ENCODE assay signal across 31 mouse cellular contexts in genomic region chr2:122309647-122310046, GRCm38 (mm10). TPM values are rescaled to one million over a fixed set of nuclear protein-coding genes. Genes with fewer than 3 reads are reported as not detected.
DNase-seq lines count a peak whose midpoint lies in the region; ATAC-seq and TF ChIP-seq lines count a peak whose summit lies in the region.
"Had no signal": no experiment of that assay in that cellular context is flagged by ENCODE, and none has a peak within 500 bp of the region (broad histone marks: within the 10 kb centered on the region; RNA-seq: fewer than 3 reads in every experiment).

No protein-coding gene starts in this region.

- peak; percentile 10 for TF ChIP-seq RAD21 in CH12.LX (IDR thresholded peaks at IDR 0.05; ENCODE audit: low read depth, low read length)

- H3K27ac ChIP-seq in heart, adult 2 months: no peak overlapping the region
- no peak overlapping the region for H3K27ac ChIP-seq in layer of hippocampus, adult 2 months
- no peak overlapping the region for H3K27ac ChIP-seq in CH12.LX (ENCODE audit: insufficient read depth, low read depth)
- H3K27ac ChIP-seq: heart, embryonic 10.5 days; limb, embryonic 12.5 days; midbrain, embryonic 12.5 days; neural tube, embryonic 13.5 days had no signal

- H3K9me3 ChIP-seq in CH12.LX (replicated peaks; ENCODE audit: low read length): no peaks in the 10 kb centered on the region
- H3K9me3 ChIP-seq: heart, embryonic 10.5 days; limb, embryonic 12.5 days; midbrain, embryonic 12.5 days; neural tube, embryonic 13.5 days had no signal

- H3K9ac ChIP-seq in heart, adult 2 months (ENCODE audit: low read depth, low read length): no peak overlapping the region
- H3K9ac ChIP-seq in CH12.LX (ENCODE audit: insufficient read depth, low read depth): no peak overlapping the region
- H3K9ac ChIP-seq: limb, embryonic 12.5 days; liver, postnatal 0 days; midbrain, embryonic 12.5 days; neural tube, embryonic 13.5 days had no signal

- in situ Hi-C loops in CH12.LX (cut with MboI; ENCODE audit: low pct_ligation_motif_present, low pct_unique_long_range_greater_than_20kb, low sequenced_read_pairs): loop anchor here (10.0 kb wide), 1 partner anchor 245 kb away; no protein-coding TSS in a partner anchor

- peaks cover 7% of the 10 kb centered on the region for H3K27me3 ChIP-seq in heart, adult 2 months (ENCODE audit: control insufficient read depth, insufficient read depth, low read length)
- H3K27me3 ChIP-seq in CH12.LX (replicated peaks): peaks cover 64% of the 10 kb centered on the region

- H3K4me3 ChIP-seq in heart, adult 2 months: no peak overlapping the region
- H3K4me3 ChIP-seq in layer of hippocampus, adult 2 months: no peak overlapping the region
- H3K4me3 ChIP-seq in CH12.LX (replicated peaks in 1 of 3; ENCODE audit: low read depth in 2 of 3, low read length in 2 of 3, poor library complexity in 1 of 3): no peak overlapping the region
- H3K4me3 ChIP-seq: heart, embryonic 10.5 days; limb, embryonic 12.5 days; midbrain, embryonic 12.5 days; neural tube, embryonic 13.5 days had no signal

- 42% methylated on average over 3 of the region's 3 CpGs for WGBS in heart, adult 2 months

- DNase-seq in heart, adult 2 months: no peak
- no peak for DNase-seq in heart, postnatal 25 days (ENCODE audit: low spot score)
- DNase-seq in layer of hippocampus, adult 2 months (ENCODE audit: low spot score in 2 of 2): no peak
- no peak for DNase-seq in layer of hippocampus, postnatal 14 days (ENCODE audit: low spot score in 2 of 2)
- DNase-seq in CH12.LX (ENCODE audit: extremely low read depth): no peak
- DNase-seq in brain, adult 2 months (ENCODE audit: low read depth, low spot score): peak; percentile 31
- DNase-seq in adrenal gland, adult 18-20 months (ENCODE audit: low spot score in 2 of 2): no peak
- DNase-seq: adrenal gland, adult 8-10 months; B cell, adult 2 months; cerebellum, adult 9-10 months; kidney, adult 9 months; liver, postnatal 0 days; lung, postnatal 10 days; retina, postnatal 1 day; right cerebral cortex, postnatal 25 days; spleen, adult 18-20 months; thymus, postnatal 25 days had no signal

- no peaks in the 10 kb centered on the region for H3K79me2 ChIP-seq in heart, adult 2 months (replicated peaks; ENCODE audit: control insufficient read depth, insufficient read depth, low read length)
- H3K79me2 ChIP-seq in CH12.LX (replicated peaks; ENCODE audit: control insufficient read depth, extremely low read depth, insufficient read depth, poor library complexity, severe bottlenecking): no peaks in the 10 kb centered on the region

- no peak overlapping the region for H3K4me2 ChIP-seq in CH12.LX (ENCODE audit: insufficient read depth, low read depth, poor library complexity, severe bottlenecking)
- H3K4me2 ChIP-seq: limb, embryonic 12.5 days; liver, embryonic 11.5 days; midbrain, embryonic 12.5 days; neural tube, embryonic 13.5 days had no signal

- no peak for ATAC-seq in CD4-positive, CD25-positive, alpha-beta regulatory T cell, adult 4 months
- ATAC-seq: forebrain, embryonic 14.5 days; liver, postnatal 0 days had no signal

- no peak for TF ChIP-seq POLR2A in heart, adult 2 months (IDR thresholded peaks at IDR 0.05; ENCODE audit: insufficient read depth, low read depth, low read length)
- TF ChIP-seq POLR2A in CH12.LX (IDR thresholded peaks at IDR 0.05; ENCODE audit: low read depth, low read length): no peak

- intact Hi-C loops in heart, adult 2 months (cut with DNase I): no loop called here
- intact Hi-C loops in heart, postnatal 25 days (cut with DNase I): no loop called here

- no peaks in the 10 kb centered on the region for H3K36me3 ChIP-seq in heart, adult 2 months (ENCODE audit: control insufficient read depth, insufficient read depth, low read length)
- no peaks in the 10 kb centered on the region for H3K36me3 ChIP-seq in CH12.LX (replicated peaks in 1 of 2; ENCODE audit: control insufficient read depth in 1 of 2, insufficient read depth in 1 of 2, low read length in 1 of 2)
- H3K36me3 ChIP-seq: heart, embryonic 10.5 days; limb, embryonic 12.5 days; midbrain, embryonic 12.5 days; neural tube, embryonic 13.5 days had no signal

- TF ChIP-seq EP300 in heart, adult 2 months (IDR thresholded peaks at IDR 0.05; ENCODE audit: insufficient read depth, low read depth, low read length): no peak
- no peak for TF ChIP-seq EP300 in CH12.LX (IDR thresholded peaks at IDR 0.05; ENCODE audit: low read length)

- dilution Hi-C loops in CH12.LX (cut with MboI; ENCODE audit: extremely low pct_ligation_motif_present, extremely low pct_unique_long_range_greater_than_20kb, low sequenced_read_pairs): no loop called here

- H3K4me1 ChIP-seq in heart, adult 2 months (ENCODE audit: control insufficient read depth, insufficient read depth, low read length): peaks cover 3% of the 10 kb centered on the region
- H3K4me1 ChIP-seq in CH12.LX (ENCODE audit: control insufficient read depth in 1 of 2, insufficient read depth in 2 of 2): no peaks in the 10 kb centered on the region

- TF ChIP-seq CTCF in heart, adult 2 months (IDR thresholded peaks at IDR 0.05): peak; percentile 16; the same call in 1 of the 2 replicates
- peak; percentile 66 for TF ChIP-seq CTCF in layer of hippocampus, adult 2 months (conservative IDR thresholded peaks at IDR 0.05)
- peak in 1 of 2 experiments; percentile 38; a peak in 2 of 4 replicates for TF ChIP-seq CTCF in CH12.LX (conservative IDR thresholded peaks at IDR 0.05 in 1 of 2, IDR thresholded peaks at IDR 0.05 in 1 of 2; ENCODE audit: low read depth in 2 of 2, low read length in 2 of 2)

TF ChIP-seq in CH12.LX, 34 proteins besides CTCF, POLR2A, EP300 and RAD21:
- TF ChIP-seq SMC3 (IDR thresholded peaks at IDR 0.05; ENCODE audit: low read depth, low read length): peak; percentile 13; the same call in 1 of the 2 replicates
- TF ChIP-seq USF2 (conservative IDR thresholded peaks at IDR 0.05; ENCODE audit: low read depth, low read length): no peak
- TF ChIP-seq POLR2AphosphoS2 (IDR thresholded peaks at IDR 0.05; ENCODE audit: low read depth, low read length): no peak
- TF ChIP-seq MYC (IDR thresholded peaks at IDR 0.05; ENCODE audit: low read depth, low read length): no peak
- TF ChIP-seq PAX5 (IDR thresholded peaks at IDR 0.05; ENCODE audit: low read length): no peak
- TF ChIP-seq ETS1 (conservative IDR thresholded peaks at IDR 0.05; ENCODE audit: low read depth, low read length): no peak
- no peak for TF ChIP-seq ZNF384 (IDR thresholded peaks at IDR 0.05; ENCODE audit: low read depth, low read length)

RNA-seq across cellular contexts. Expression of gene Duoxa1, which starts 3.9 kb away (rescaled TPM):
- total RNA-seq in heart, adult 2 months (2021): under 1 TPM; 0.23 to 0.37 TPM
- 1.1 and 1.5 TPM in 2 replicates for polyA plus RNA-seq in heart, adult 2 months (2012; rRNA removed)
- under 1 TPM; 0.28 to 0.29 TPM for total RNA-seq in heart, postnatal 25 days (2021)
- total RNA-seq in layer of hippocampus, adult 2 months (2021): not detected
- not detected for total RNA-seq in layer of hippocampus, postnatal 14 days (2021)
- not detected in 2 replicates for total RNA-seq in CH12.LX (2012; rRNA removed)
- total RNA-seq in CH12.LX (2014; rRNA removed): not detected in 2 replicates
- not detected in 2 replicates for polyA plus RNA-seq in CH12.LX (2012; ENCODE audit: insufficient read length, low read depth)
- polyA plus RNA-seq in CD4-positive, CD25-positive, alpha-beta regulatory T cell, adult 4 months (2017; shearing (Covaris generic)): not detected
- total RNA-seq in adrenal gland, adult 18-20 months (2021): not detected
- total RNA-seq: hematopoietic stem cell, adult 5-6 weeks; layer of hippocampus, postnatal 25 days; left cerebral cortex, postnatal 14 days; megakaryocyte progenitor cell, adult 5-6 weeks had no signal
- polyA plus RNA-seq: forebrain, embryonic 14.5 days; heart, embryonic 10.5 days; intestine, embryonic 14.5 days; liver, embryonic 11.5 days; liver, postnatal 0 days; neural tube, embryonic 13.5 days had no signal

RNA-seq across cellular contexts. Expression of gene Duox1, which starts 5.8 kb away (rescaled TPM):
- total RNA-seq in heart, adult 2 months (2021): under 1 TPM; 0.10 to 0.34 TPM
- polyA plus RNA-seq in heart, adult 2 months (2012; rRNA removed): 0.51 and 0.73 TPM in 2 replicates
- under 1 TPM; 0.20 to 0.23 TPM for total RNA-seq in heart, postnatal 25 days (2021)
- total RNA-seq in layer of hippocampus, adult 2 months (2021): not detected
- total RNA-seq in layer of hippocampus, postnatal 14 days (2021): not detected
- total RNA-seq in CH12.LX (2012; rRNA removed) (not detected in 2 replicates), CH12.LX (2014; rRNA removed) (not detected in 2 replicates)
- not detected in 2 replicates for polyA plus RNA-seq in CH12.LX (2012; ENCODE audit: insufficient read length, low read depth)
- polyA plus RNA-seq in CD4-positive, CD25-positive, alpha-beta regulatory T cell, adult 4 months (2017; shearing (Covaris generic)): not detected
- total RNA-seq in adrenal gland, adult 18-20 months (2021): under 1 TPM in 1 of 2 experiments, not detected in 1; 0.07 TPM
- total RNA-seq: hematopoietic stem cell, adult 5-6 weeks; layer of hippocampus, postnatal 25 days; megakaryocyte progenitor cell, adult 5-6 weeks had no signal
- polyA plus RNA-seq: heart, embryonic 10.5 days; liver, postnatal 0 days had no signal

RNA-seq across cellular contexts. Expression of gene Duoxa2, which starts 10.9 kb away (rescaled TPM):
- under 1 TPM; 0.18 to 0.21 TPM for total RNA-seq in heart, adult 2 months (2021)
- polyA plus RNA-seq in heart, adult 2 months (2012; rRNA removed): 0.18 and 0.23 TPM in 2 replicates
- under 1 TPM; 0.17 to 0.26 TPM for total RNA-seq in heart, postnatal 25 days (2021)
- total RNA-seq in layer of hippocampus, adult 2 months (2021): not detected
- not detected for total RNA-seq in layer of hippocampus, postnatal 14 days (2021)
- total RNA-seq in CH12.LX (2012; rRNA removed): not detected in 2 replicates
- total RNA-seq in CH12.LX (2014; rRNA removed): not detected in 2 replicates
- not detected in 2 replicates for polyA plus RNA-seq in CH12.LX (2012; ENCODE audit: insufficient read length, low read depth)
- not detected for polyA plus RNA-seq in CD4-positive, CD25-positive, alpha-beta regulatory T cell, adult 4 months (2017; shearing (Covaris generic))
- total RNA-seq in adrenal gland, adult 18-20 months (2021): not detected
- total RNA-seq: adrenal gland, adult 8-10 months; gastrocnemius, adult 8-10 months; hematopoietic stem cell, adult 5-6 weeks; layer of hippocampus, postnatal 25 days; left cerebral cortex, postnatal 14 days; megakaryocyte progenitor cell, adult 5-6 weeks had no signal
- polyA plus RNA-seq: forebrain, embryonic 14.5 days; heart, embryonic 16.5 days; limb, embryonic 12.5 days; liver, embryonic 11.5 days; liver, postnatal 0 days; midbrain, embryonic 12.5 days; neural tube, embryonic 13.5 days had no signal

RNA-seq across cellular contexts. Expression of gene Duox2, which starts 11.4 kb away (rescaled TPM):
- total RNA-seq in heart, adult 2 months (2021): under 1 TPM; 0.57 to 0.61 TPM
- polyA plus RNA-seq in heart, adult 2 months (2012; rRNA removed): 0.53 and 0.84 TPM in 2 replicates
- under 1 TPM; 0.44 to 0.45 TPM for total RNA-seq in heart, postnatal 25 days (2021)
- under 1 TPM in 1 of 2 experiments, not detected in 1; 0.08 TPM for total RNA-seq in layer of hippocampus, adult 2 months (2021)
- total RNA-seq in layer of hippocampus, postnatal 14 days (2021): under 1 TPM in 1 of 2 experiments, not detected in 1; 0.09 TPM
- total RNA-seq in CH12.LX (2012; rRNA removed) (not detected in 2 replicates), CH12.LX (2014; rRNA removed) (not detected in 2 replicates)
- not detected in 2 replicates for polyA plus RNA-seq in CH12.LX (2012; ENCODE audit: insufficient read length, low read depth)
- not detected for polyA plus RNA-seq in CD4-positive, CD25-positive, alpha-beta regulatory T cell, adult 4 months (2017; shearing (Covaris generic))
- under 1 TPM in 1 of 2 experiments, not detected in 1; 0.13 TPM for total RNA-seq in adrenal gland, adult 18-20 months (2021)
- total RNA-seq: adrenal gland, adult 8-10 months; hematopoietic stem cell, adult 5-6 weeks; megakaryocyte progenitor cell, adult 5-6 weeks had no signal
- polyA plus RNA-seq: forebrain, embryonic 14.5 days; heart, embryonic 10.5 days; limb, embryonic 12.5 days; liver, embryonic 11.5 days; midbrain, embryonic 12.5 days; neural tube, embryonic 13.5 days had no signal

RNA-seq across cellular contexts. Expression of gene Shf, which starts 59.3 kb away (rescaled TPM):
- 1 to 10 TPM; 3.5 to 5.3 TPM for total RNA-seq in heart, adult 2 months (2021)
- polyA plus RNA-seq in heart, adult 2 months (2012; rRNA removed): 3.5 and 5.6 TPM in 2 replicates
- 1 to 10 TPM; 3.7 to 6.6 TPM for total RNA-seq in heart, postnatal 25 days (2021)
- total RNA-seq in layer of hippocampus, adult 2 months (2021): 10 to 100 TPM; 61.7 to 62.6 TPM
- total RNA-seq in layer of hippocampus, postnatal 14 days (2021): 10 to 100 TPM; 57.5 to 65.2 TPM
- total RNA-seq in CH12.LX (2012; rRNA removed) (2.1 and 2.7 TPM in 2 replicates), CH12.LX (2014; rRNA removed) (0.49 and 1.2 TPM in 2 replicates)
- 2.0 and 2.1 TPM in 2 replicates for polyA plus RNA-seq in CH12.LX (2012; ENCODE audit: insufficient read length, low read depth)
- under 1 TPM in 1 of 2 experiments, not detected in 1; 0.42 TPM for polyA plus RNA-seq in CD4-positive, CD25-positive, alpha-beta regulatory T cell, adult 4 months (2017; shearing (Covaris generic))
- 10 to 100 TPM in 1 of 2 experiments, 1 to 10 TPM in 1; 6.4 to 10.4 TPM for total RNA-seq in adrenal gland, adult 18-20 months (2021)
